Mouse (Mus musculus) intestine, embryonic 15.5 days (tissue): ENCODE measurements around the gene Anxa10. TPM values are rescaled to one million over a fixed set of nuclear protein-coding genes. Genes with fewer than 3 reads are reported as not detected.

Experiments used
- polyA plus RNA-seq: library from polyadenylated mRNA; unstranded; fragments of >200 nt; fragmentation: Nextera tagmentation; extraction: Ambion mirVana; gene quantifications from 2 replicates; pipeline ENCODE4 v1.2.1, GENCODE M21; 2015

The Anxa10 gene
- polyA plus RNA-seq, 1 experiment from 2014 or later = 0.36 TPM

Other genes starting within 250 kb of the Anxa10 start
- gene Palld, start 220.5 kb downstream of the Anxa10 start, polyA plus RNA-seq = 76.0 and 81.9 TPM in 2 replicates
- 0.56 and 1.5 TPM in 2 replicates for gene Ddx60, start 195.1 kb downstream of the Anxa10 start, polyA plus RNA-seq